ENCODE assay signal across 10 mouse cellular contexts in genomic region chr4:62889708-62890107, GRCm38 (mm10).
DNase-seq lines count a peak whose midpoint lies in the region; ATAC-seq and TF ChIP-seq lines count a peak whose summit lies in the region.
"Had no signal": no experiment of that assay in that cellular context is flagged by ENCODE, and none has a peak within 500 bp of the region (broad histone marks: within the 10 kb centered on the region; RNA-seq: fewer than 3 reads in every experiment).

No protein-coding gene starts in this region.

- peak; percentile 29 to 42 (median 33); a peak in 5 of 6 replicates for TF ChIP-seq CTCF in MEL (IDR thresholded peaks at IDR 0.05 in 2 of 3, conservative IDR thresholded peaks at IDR 0.05 in 1 of 3; ENCODE audit: control insufficient read depth in 1 of 3, insufficient read depth in 1 of 3, low read depth in 2 of 3, low read length in 3 of 3, poor library complexity in 1 of 3, severe bottlenecking in 1 of 3)
- TF ChIP-seq CTCF in testis, adult 2 months (IDR thresholded peaks at IDR 0.05; ENCODE audit: control insufficient read depth, insufficient read depth, insufficient replicate concordance, low read depth, low read length): peak; percentile 85

- peak; percentile 28 for DNase-seq in kidney, adult 18-20 months
- peak; percentile 1 for DNase-seq in MEL (ENCODE audit: low read depth, low spot score)
- DNase-seq in cerebellum, adult 9-10 months: peak; percentile 19
- peak; percentile 29 for DNase-seq in lung, postnatal 25 days (ENCODE audit: low spot score)
- DNase-seq in frontal cortex, postnatal 25 days (ENCODE audit: low spot score in 2 of 2): no peak

- H3K4me3 ChIP-seq in kidney, embryonic 15.5 days (replicated peaks): no peak overlapping the region
- H3K4me3 ChIP-seq in MEL (ENCODE audit: control insufficient read depth in 1 of 2, insufficient read depth in 1 of 2, low read depth in 2 of 2, low read length in 2 of 2): no peak overlapping the region
- no peak overlapping the region for H3K4me3 ChIP-seq in hindbrain, embryonic 15.5 days
- no peak overlapping the region for H3K4me3 ChIP-seq in testis, adult 2 months (ENCODE audit: control insufficient read depth, low read depth, low read length)
- H3K4me3 ChIP-seq: erythroblast, embryonic 14.5 days had no signal

- H3K4me2 ChIP-seq in kidney, embryonic 15.5 days: no peak overlapping the region
- no peak overlapping the region for H3K4me2 ChIP-seq in hindbrain, embryonic 15.5 days

- no peak for TF ChIP-seq POLR2A in MEL (IDR thresholded peaks at IDR 0.05; ENCODE audit: control insufficient read depth in 1 of 2, insufficient read depth in 1 of 2, low read depth in 1 of 2, low read length in 2 of 2, poor library complexity in 1 of 2)
- TF ChIP-seq POLR2A in testis, adult 2 months (IDR thresholded peaks at IDR 0.05; ENCODE audit: control insufficient read depth, low read depth, low read length): no peak

- H3K9ac ChIP-seq in kidney, embryonic 15.5 days: no peak overlapping the region
- H3K9ac ChIP-seq in MEL (ENCODE audit: control insufficient read depth, low read depth, low read length, poor library complexity, severe bottlenecking): no peak overlapping the region
- no peak overlapping the region for H3K9ac ChIP-seq in hindbrain, embryonic 15.5 days

- WGBS in kidney, embryonic 15.5 days: 48% methylated on average over 4 of the region's 4 CpGs
- 47% methylated on average over 4 of the region's 4 CpGs for WGBS in hindbrain, embryonic 15.5 days

- ATAC-seq in kidney, embryonic 15.5 days (replicated peaks; ENCODE audit: low FRiP score): no peak
- ATAC-seq in hindbrain, embryonic 15.5 days (ENCODE audit: low FRiP score, low read depth): peak; percentile 10; the same call in 1 of the 2 replicates

- H3K4me1 ChIP-seq in kidney, embryonic 15.5 days: peaks cover 12% of the 10 kb centered on the region
- no peaks in the 10 kb centered on the region for H3K4me1 ChIP-seq in MEL (ENCODE audit: control insufficient read depth in 1 of 2, insufficient read depth in 2 of 2, low read length in 2 of 2)
- peaks cover 8% of the 10 kb centered on the region for H3K4me1 ChIP-seq in hindbrain, embryonic 15.5 days (replicated peaks)
- H3K4me1 ChIP-seq in testis, adult 2 months (ENCODE audit: control insufficient read depth, insufficient read depth, low read length): peaks cover 9% of the 10 kb centered on the region

- TF ChIP-seq EP300 in MEL (IDR thresholded peaks at IDR 0.05; ENCODE audit: low read depth in 1 of 2, low read length in 2 of 2): no peak

- H3K9me3 ChIP-seq in kidney, embryonic 15.5 days (replicated peaks): no peaks in the 10 kb centered on the region
- H3K9me3 ChIP-seq in MEL (replicated peaks; ENCODE audit: insufficient read depth, low read length): no peaks in the 10 kb centered on the region
- no peaks in the 10 kb centered on the region for H3K9me3 ChIP-seq in hindbrain, embryonic 15.5 days

- no peak overlapping the region for H3K27ac ChIP-seq in kidney, embryonic 15.5 days
- no peak overlapping the region for H3K27ac ChIP-seq in MEL (ENCODE audit: control insufficient read depth, low read depth, low read length)
- H3K27ac ChIP-seq in hindbrain, embryonic 15.5 days (replicated peaks): no peak overlapping the region
- no peak overlapping the region for H3K27ac ChIP-seq in testis, adult 2 months (ENCODE audit: control insufficient read depth, insufficient read depth, low read depth, low read length)
- H3K27ac ChIP-seq: macrophage had no signal

- TF ChIP-seq RAD21 in MEL (IDR thresholded peaks at IDR 0.05; ENCODE audit: low read depth, low read length): peak; percentile 1; the same call in 1 of the 2 replicates

- no peaks in the 10 kb centered on the region for H3K36me3 ChIP-seq in kidney, embryonic 15.5 days
- H3K36me3 ChIP-seq in MEL (ENCODE audit: control insufficient read depth in 1 of 2, insufficient read depth in 2 of 2, low read length in 2 of 2): no peaks in the 10 kb centered on the region
- H3K36me3 ChIP-seq in hindbrain, embryonic 15.5 days: no peaks in the 10 kb centered on the region
- no peaks in the 10 kb centered on the region for H3K36me3 ChIP-seq in testis, adult 2 months (ENCODE audit: control insufficient read depth, insufficient read depth, low read length)

- H3K27me3 ChIP-seq in kidney, embryonic 15.5 days: peaks cover 5% of the 10 kb centered on the region; the same call in 1 of the 2 replicates
- no peaks in the 10 kb centered on the region for H3K27me3 ChIP-seq in MEL (ENCODE audit: control insufficient read depth in 1 of 2, insufficient read depth in 2 of 2, low read length in 2 of 2)
- no peaks in the 10 kb centered on the region for H3K27me3 ChIP-seq in hindbrain, embryonic 15.5 days
- no peaks in the 10 kb centered on the region for H3K27me3 ChIP-seq in testis, adult 2 months (ENCODE audit: control insufficient read depth, insufficient read depth, low read length)

- H3K79me2 ChIP-seq in MEL (ENCODE audit: control insufficient read depth, insufficient read depth, low read length, poor library complexity): no peaks in the 10 kb centered on the region

TF ChIP-seq in MEL, 35 proteins besides CTCF, POLR2A, EP300 and RAD21:
- TF ChIP-seq ELF1 (IDR thresholded peaks at IDR 0.05; ENCODE audit: low read depth, low read length) (no peak), ZKSCAN1 (IDR thresholded peaks at IDR 0.05; ENCODE audit: low read depth, low read length) (no peak), USF1 (IDR thresholded peaks at IDR 0.05; ENCODE audit: low read depth, low read length) (no peak), GATA1 (IDR thresholded peaks at IDR 0.05; ENCODE audit: low read depth, low read length) (no peak), RCOR1 (IDR thresholded peaks at IDR 0.05; ENCODE audit: low read depth, low read length) (no peak), CHD1 (IDR thresholded peaks at IDR 0.05; ENCODE audit: low read depth, low read length) (no peak), MAFK (IDR thresholded peaks at IDR 0.05; ENCODE audit: borderline replicate concordance, low read depth, low read length) (no peak), MYC (IDR thresholded peaks at IDR 0.05; ENCODE audit: low read depth, low read length) (no peak), TBP (IDR thresholded peaks at IDR 0.05; ENCODE audit: low read depth, low read length) (no peak), POLR2AphosphoS5 (IDR thresholded peaks at IDR 0.05; ENCODE audit: borderline replicate concordance, low read depth, low read length) (no peak), NRF1 (IDR thresholded peaks at IDR 0.05; ENCODE audit: insufficient read depth, low read depth, low read length, poor library complexity, severe bottlenecking) (no peak), SIN3A (IDR thresholded peaks at IDR 0.05; ENCODE audit: low read length) (no peak), MEF2A (IDR thresholded peaks at IDR 0.05; ENCODE audit: extremely low read depth, insufficient replicate concordance, low read depth, low read length, poor library complexity, severe bottlenecking) (no peak)

Comparison
In these comparisons a context has a peak if more than half of its experiments do, and no peak if none do; other contexts are left out.
1. DNase-seq: peak in kidney, adult 18-20 months (single experiment), MEL (single experiment), cerebellum, adult 9-10 months (single experiment) and lung, postnatal 25 days (single experiment); none in frontal cortex, postnatal 25 days (0 of 2).